Mouse (Mus musculus) urinary bladder, postnatal 36 days (tissue): ENCODE data around the gene Dok5.

Experiments
- DNase-seq, 2 experiments: peaks; one replicate each; pipeline ENCODE4 v3.0.0; 2022; ENCODE audit warnings: low spot score in 2 of 2, mixed read lengths in 1 of 2

Dok5 gene

GRCm38 (mm10) chr2:170731632-170732561, at the start of gene Dok5:
Gene Dok5 (plus strand): TSS chr2:170731807.
- peak; percentile 32 to 49 for DNase-seq

GRCm38 (mm10) chr2:170683385-170683784, 48.2 kb upstream of the Dok5 start:
- DNase-seq: no peak

- no peak for DNase-seq
Measured at GRCm38 (mm10) chr2:170695071-170695936, 36.3 kb upstream of the Dok5 start.

- no peak for DNase-seq
Measured at GRCm38 (mm10) chr2:170695937-170696510, 35.6 kb upstream of the Dok5 start.

- DNase-seq: no peak
Measured at GRCm38 (mm10) chr2:170700471-170700870, 31.1 kb upstream of the Dok5 start.

GRCm38 (mm10) chr2:170706488-170706887, 25.1 kb upstream of the Dok5 start:
- DNase-seq: no peak

GRCm38 (mm10) chr2:170707672-170708071, 23.9 kb upstream of the Dok5 start:
- no peak for DNase-seq

GRCm38 (mm10) chr2:170708901-170709300, 22.7 kb upstream of the Dok5 start:
- DNase-seq: no peak

GRCm38 (mm10) chr2:170712658-170713285, 18.8 kb upstream of the Dok5 start:
- DNase-seq: no peak

GRCm38 (mm10) chr2:170720386-170720785, 11.2 kb upstream of the Dok5 start:
- no peak for DNase-seq

GRCm38 (mm10) chr2:170724136-170724535, 7.5 kb upstream of the Dok5 start:
- DNase-seq: no peak

GRCm38 (mm10) chr2:170724716-170725115, 6.9 kb upstream of the Dok5 start:
- DNase-seq: no peak

- no peak for DNase-seq
Measured at GRCm38 (mm10) chr2:170725796-170726195, 5.8 kb upstream of the Dok5 start.

GRCm38 (mm10) chr2:170726996-170727710, 4.5 kb upstream of the Dok5 start:
- DNase-seq: no peak

GRCm38 (mm10) chr2:170728864-170729263, 2.7 kb upstream of the Dok5 start:
- DNase-seq: no peak

- DNase-seq: no peak
Measured at GRCm38 (mm10) chr2:170729661-170730060, 1.9 kb upstream of the Dok5 start.

GRCm38 (mm10) chr2:170730136-170730535, 1.5 kb upstream of the Dok5 start:
- DNase-seq: no peak

- no peak for DNase-seq
Measured at GRCm38 (mm10) chr2:170730781-170731180, 826 bp upstream of the Dok5 start.

GRCm38 (mm10) chr2:170731205-170731604, 402 bp upstream of the Dok5 start:
- no peak for DNase-seq

GRCm38 (mm10) chr2:170733671-170734070, 2.1 kb downstream of the Dok5 start:
- DNase-seq: no peak

- no peak for DNase-seq
Measured at GRCm38 (mm10) chr2:170734446-170734845, 2.8 kb downstream of the Dok5 start.
